Mouse (Mus musculus) gastrocnemius, postnatal 4 days (tissue): ENCODE results near the gene Rflna. TPM values are rescaled to one million over a fixed set of nuclear protein-coding genes. Genes with fewer than 3 reads are reported as not detected.
A peak's percentile ranks its signal among the peaks of the same experiment; 100 is the strongest.

Experiments
- DNase-seq, 2 experiments: peaks; one replicate each; pipeline ENCODE4 v3.0.0; 2021 to 2022; ENCODE audit warnings: low spot score in 2 of 2, mixed read lengths in 2 of 2
- total RNA-seq, 2 experiments: library from RNA; stranded (reverse); gene quantifications; 2 replicates each; pipeline ENCODE4 v1.2.3; 2021

Gene Rflna
- total RNA-seq, 2 experiments from 2014 or later: 2.0 to 2.3 TPM

GRCm38 (mm10) chr5:125005871-125006652 is 3.0 kb downstream of the Rflna start:
- no peak for DNase-seq

- no peak for DNase-seq
These were observed 3.9 kb downstream of the Rflna start for GRCm38 (mm10) chr5:125006896-125007295.

- DNase-seq: no peak
These were observed 8.1 kb downstream of the Rflna start for GRCm38 (mm10) chr5:125011166-125011565.

- DNase-seq: no peak
These were observed 8.6 kb downstream of the Rflna start for GRCm38 (mm10) chr5:125011628-125012027.

GRCm38 (mm10) chr5:125014497-125014896 is 11.5 kb downstream of the Rflna start:
- peak in 1 of 2 experiments; percentile 56 for DNase-seq

- DNase-seq: no peak
These were observed 12.0 kb downstream of the Rflna start for GRCm38 (mm10) chr5:125015066-125015465.

- no peak for DNase-seq
These were observed 12.6 kb downstream of the Rflna start for GRCm38 (mm10) chr5:125015576-125015975.

GRCm38 (mm10) chr5:125016421-125017242 is 13.6 kb downstream of the Rflna start:
- DNase-seq: no peak

- DNase-seq: no peak
These were observed 14.3 kb downstream of the Rflna start for GRCm38 (mm10) chr5:125017332-125017731.

GRCm38 (mm10) chr5:125019099-125019498 is 16.1 kb downstream of the Rflna start:
- DNase-seq: no peak

GRCm38 (mm10) chr5:125021298-125021697 is 18.3 kb downstream of the Rflna start:
- peak in 1 of 2 experiments; percentile 68 for DNase-seq

- DNase-seq: no peak
These were observed 21.0 kb downstream of the Rflna start for GRCm38 (mm10) chr5:125024002-125024401.

- no peak for DNase-seq
These were observed 25.4 kb downstream of the Rflna start for GRCm38 (mm10) chr5:125028371-125028770.

- no peak for DNase-seq
These were observed 25.9 kb downstream of the Rflna start for GRCm38 (mm10) chr5:125028911-125029310.

GRCm38 (mm10) chr5:125036483-125036882 is 33.5 kb downstream of the Rflna start:
- DNase-seq: no peak

- DNase-seq: no peak
These were observed 36.5 kb downstream of the Rflna start for GRCm38 (mm10) chr5:125039377-125040027.

- DNase-seq: peak; percentile 64 to 85
These were observed 37.1 kb downstream of the Rflna start for GRCm38 (mm10) chr5:125040128-125040584.

GRCm38 (mm10) chr5:125041578-125041977 is 38.6 kb downstream of the Rflna start:
- DNase-seq: no peak

- DNase-seq: no peak
These were observed 40.4 kb downstream of the Rflna start for GRCm38 (mm10) chr5:125043448-125043847.

GRCm38 (mm10) chr5:125045202-125045601 is 42.2 kb downstream of the Rflna start:
- no peak for DNase-seq

- DNase-seq: no peak
These were observed 43.4 kb downstream of the Rflna start for GRCm38 (mm10) chr5:125046436-125046835.

- no peak for DNase-seq
These were observed 46.5 kb downstream of the Rflna start for GRCm38 (mm10) chr5:125049481-125049880.
